Mouse (Mus musculus): Measurements from ENCODE around the gene Lrp1. TPM values are rescaled to one million over a fixed set of nuclear protein-coding genes. Genes with fewer than 3 reads are reported as not detected.

The Lrp1 gene
- polyA plus RNA-seq, 1 experiment from 2014 or later = 95.6 TPM

DNA sequence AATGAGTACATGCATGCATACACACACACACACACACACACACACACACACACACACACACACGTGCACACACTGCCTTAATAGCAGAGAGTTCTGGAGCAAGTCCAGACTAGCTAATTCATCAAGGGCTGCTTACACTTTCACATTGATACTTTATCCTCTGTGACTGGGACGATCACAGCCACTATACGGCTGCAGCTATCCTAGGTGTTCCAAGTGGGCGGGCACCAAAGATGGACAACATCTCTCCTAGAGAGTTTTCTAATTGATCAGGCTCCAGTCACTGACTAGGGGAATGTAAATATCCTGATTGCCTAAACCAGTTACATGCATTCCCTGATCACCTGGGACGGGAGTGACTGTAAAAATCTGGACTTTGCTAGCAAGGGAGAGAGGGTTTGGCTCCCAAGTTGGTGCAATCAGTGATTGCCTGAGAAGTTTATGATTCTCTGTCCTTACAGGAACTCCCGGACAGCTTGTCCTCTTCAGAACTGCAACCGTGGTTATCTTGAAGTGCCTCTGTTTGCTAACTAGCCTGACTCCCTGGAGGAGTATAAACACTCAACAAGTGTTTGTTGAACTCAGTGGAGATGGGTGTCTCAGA is 11.8 kb upstream of the Lrp1 start:
- no peaks in the 10 kb centered on the region for H3K27me3 ChIP-seq (ENCODE audit: control insufficient read depth, insufficient read depth, low read length)
- H3K4me1 ChIP-seq (ENCODE audit: control insufficient read depth, insufficient read depth, low read length) = peaks cover 5% of the 10 kb centered on the region; the same call in 1 of the 2 replicates
- no peak overlapping the region for H3K4me3 ChIP-seq (replicated peaks; ENCODE audit: low read length)
- H3K9me3 ChIP-seq (replicated peaks; ENCODE audit: control insufficient read depth, low read length) = no peaks in the 10 kb centered on the region
- ATAC-seq (ENCODE audit: insufficient read depth, low FRiP score) = no peak
- H3K36me3 ChIP-seq (ENCODE audit: control insufficient read depth, insufficient read depth, low read length) = no peaks in the 10 kb centered on the region
- WGBS = 26% methylated on average over 7 of the region's 7 CpGs
- no peak overlapping the region for H3K9ac ChIP-seq (ENCODE audit: low read length)
- H3K27ac ChIP-seq (ENCODE audit: low read length) = no peak overlapping the region
- no peak overlapping the region for H3K4me2 ChIP-seq (ENCODE audit: low read depth, low read length)

DNA sequence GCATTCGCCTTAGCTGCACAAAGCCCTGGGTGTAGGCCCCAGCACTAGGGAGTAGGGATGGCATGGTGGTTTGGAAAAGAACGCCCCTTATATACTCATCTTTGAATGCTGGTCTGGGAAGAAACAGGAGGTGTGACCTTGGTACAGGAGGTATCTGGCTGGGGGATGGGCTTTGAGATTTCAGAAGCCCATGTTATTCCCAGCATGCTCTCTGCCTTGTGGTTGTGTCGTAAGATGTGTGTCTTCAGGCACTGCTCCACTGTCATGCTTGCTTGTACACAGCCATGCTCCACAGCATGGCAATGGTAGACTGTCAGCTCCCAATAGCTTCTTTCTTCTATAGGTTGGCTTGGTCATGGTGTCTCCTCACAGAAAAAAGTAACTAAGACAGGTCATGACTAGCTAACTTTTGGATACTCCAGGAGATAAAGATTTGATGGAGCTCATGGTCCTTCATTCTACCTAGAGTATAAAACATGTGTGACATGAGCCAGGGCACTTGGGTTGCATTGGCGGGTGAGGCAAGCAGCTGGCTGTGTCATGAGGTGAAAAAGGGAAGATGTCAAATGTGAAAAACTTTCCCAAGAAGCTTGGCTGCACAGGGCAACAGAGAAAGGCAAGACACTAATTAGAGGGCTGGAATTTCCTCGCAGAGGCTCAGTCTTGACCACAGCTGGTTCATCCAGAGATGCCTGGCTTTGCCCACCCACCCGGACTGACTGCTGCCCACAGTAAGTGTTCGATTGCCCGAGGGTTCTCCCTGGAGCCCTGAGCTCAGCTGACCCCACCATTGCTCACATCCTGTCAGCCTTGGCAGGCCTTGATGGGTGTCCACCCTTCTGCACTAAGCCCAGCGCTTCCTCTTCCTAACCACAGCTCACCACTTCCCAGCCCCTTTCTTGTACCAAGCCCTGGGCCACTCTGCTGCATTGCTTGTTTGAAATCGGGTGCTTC is 10.6 kb upstream of the Lrp1 start:
- Histone ChIP-seq H3K36me3 (ENCODE audit: control insufficient read depth, insufficient read depth, low read length) (no peaks in the 10 kb centered on the region), H3K27me3 (ENCODE audit: control insufficient read depth, insufficient read depth, low read length) (no peaks in the 10 kb centered on the region), H3K9me3 (replicated peaks; ENCODE audit: control insufficient read depth, low read length) (peaks cover 2% of the 10 kb centered on the region; the same call in 1 of the 2 replicates), H3K27ac (ENCODE audit: low read length) (no peak overlapping the region), H3K4me1 (ENCODE audit: control insufficient read depth, insufficient read depth, low read length) (peaks cover 5% of the 10 kb centered on the region; the same call in 1 of the 2 replicates), H3K4me2 (ENCODE audit: low read depth, low read length) (no peak overlapping the region), H3K4me3 (replicated peaks; ENCODE audit: low read length) (no peak overlapping the region), H3K9ac (ENCODE audit: low read length) (no peak overlapping the region)
- WGBS = 72% methylated on average over 10 of the region's 10 CpGs
- no peak for ATAC-seq (ENCODE audit: insufficient read depth, low FRiP score)

DNA sequence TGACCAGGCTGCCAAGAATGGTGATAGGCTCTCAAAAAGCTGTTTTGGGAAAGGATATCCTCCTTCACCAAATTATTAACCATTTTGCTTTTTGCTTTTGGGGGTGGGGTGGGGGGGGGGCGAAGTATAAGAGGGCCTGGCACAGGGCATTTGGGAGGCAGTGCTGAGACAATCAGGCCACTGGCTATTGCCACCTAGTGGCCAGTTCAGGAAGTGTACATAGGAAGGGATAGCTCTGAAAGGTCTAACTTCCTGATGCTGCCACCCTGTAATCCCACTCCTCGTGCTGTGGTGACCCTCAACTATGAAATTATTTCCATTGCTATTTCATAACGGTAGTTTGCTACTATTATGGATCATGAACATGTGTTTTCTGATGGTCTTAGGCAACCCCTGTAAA is 5.5 kb upstream of the Lrp1 start:
- H3K27ac ChIP-seq (ENCODE audit: low read length) = no peak overlapping the region
- peaks cover 8% of the 10 kb centered on the region for H3K9me3 ChIP-seq (replicated peaks; ENCODE audit: control insufficient read depth, low read length)
- no peak overlapping the region for H3K4me2 ChIP-seq (ENCODE audit: low read depth, low read length)
- no peaks in the 10 kb centered on the region for H3K36me3 ChIP-seq (ENCODE audit: control insufficient read depth, insufficient read depth, low read length)
- 84% methylated on average over 3 of the region's 3 CpGs for WGBS
- H3K27me3 ChIP-seq (ENCODE audit: control insufficient read depth, insufficient read depth, low read length) = no peaks in the 10 kb centered on the region
- H3K4me1 ChIP-seq (ENCODE audit: control insufficient read depth, insufficient read depth, low read length) = 0 out of 2 replicates have a peak, but pooled peaks cover 4% of the 10 kb centered on the region
- H3K4me3 ChIP-seq (replicated peaks; ENCODE audit: low read length) = no peak overlapping the region
- ATAC-seq (ENCODE audit: insufficient read depth, low FRiP score) = no peak
- H3K9ac ChIP-seq (ENCODE audit: low read length) = no peak overlapping the region

DNA sequence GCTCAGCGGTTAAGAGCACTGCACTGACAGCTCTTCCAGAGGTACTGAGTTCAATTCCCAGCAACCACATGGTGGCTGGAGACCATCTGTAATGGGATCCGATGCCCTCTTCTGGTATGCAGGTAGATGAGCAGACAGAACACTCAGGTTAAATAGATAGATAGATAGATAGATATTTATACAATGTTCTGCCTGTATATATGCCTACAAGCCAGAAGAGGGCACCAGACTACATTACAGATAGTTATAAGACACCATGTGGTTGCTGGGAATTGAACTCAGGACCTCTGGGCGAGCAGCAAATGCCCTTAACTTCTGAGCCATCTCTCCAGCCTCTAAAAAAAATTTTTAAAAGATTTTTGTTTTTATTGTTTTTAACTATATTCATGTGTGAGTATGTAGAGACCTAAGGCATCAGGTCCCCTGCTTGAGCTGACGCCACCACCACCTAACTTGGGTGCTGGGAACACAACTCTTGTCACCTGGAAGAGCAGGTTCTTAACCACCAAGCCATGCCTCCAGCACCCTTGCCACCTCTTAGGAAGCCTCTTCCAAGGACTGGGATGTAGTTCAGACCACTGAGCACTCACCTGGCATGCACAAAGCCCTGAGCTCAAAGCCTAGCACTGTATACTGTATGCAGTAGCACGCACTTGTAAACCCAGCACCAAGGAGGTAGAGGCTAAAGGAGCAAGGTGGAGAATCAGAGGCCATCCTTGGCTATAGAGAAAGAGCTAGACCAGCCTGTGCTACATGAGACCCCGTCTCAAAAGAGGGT is 2.7 kb upstream of the Lrp1 start:
- H3K4me1 ChIP-seq (ENCODE audit: control insufficient read depth, insufficient read depth, low read length) = peaks cover 17% of the 10 kb centered on the region
- H3K9me3 ChIP-seq (replicated peaks; ENCODE audit: control insufficient read depth, low read length) = peaks cover 8% of the 10 kb centered on the region
- H3K9ac ChIP-seq (ENCODE audit: low read length) = no peak overlapping the region
- no peak overlapping the region for H3K27ac ChIP-seq (ENCODE audit: low read length)
- H3K4me3 ChIP-seq (replicated peaks; ENCODE audit: low read length) = no peak overlapping the region
- ATAC-seq (ENCODE audit: insufficient read depth, low FRiP score) = no peak
- H3K36me3 ChIP-seq (ENCODE audit: control insufficient read depth, insufficient read depth, low read length) = no peaks in the 10 kb centered on the region
- H3K4me2 ChIP-seq (ENCODE audit: low read depth, low read length) = no peak overlapping the region
- 91% methylated on average over 6 of the region's 6 CpGs for WGBS
- H3K27me3 ChIP-seq (ENCODE audit: control insufficient read depth, insufficient read depth, low read length) = no peaks in the 10 kb centered on the region

DNA sequence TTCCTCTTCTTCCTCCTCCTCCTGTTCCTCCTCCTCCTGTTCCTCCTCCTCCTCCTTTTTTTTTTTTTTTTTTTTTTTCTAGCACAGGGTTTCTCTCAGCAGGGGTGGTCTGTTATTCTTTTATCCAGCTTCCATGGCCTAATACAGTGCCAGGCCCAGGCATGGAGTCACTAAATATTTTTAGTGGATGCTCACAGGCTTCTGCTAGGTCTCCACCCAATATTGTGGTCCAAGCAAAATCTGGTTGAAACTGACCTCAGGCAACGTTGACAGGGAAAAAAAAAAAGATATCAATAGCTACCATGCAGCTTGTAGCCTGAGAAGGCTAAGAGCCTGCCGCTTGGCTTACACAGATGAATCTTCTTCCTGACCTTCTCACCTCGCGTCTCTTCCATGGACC is 1.7 kb upstream of the Lrp1 start:
- WGBS = 64% methylated on average over 4 of the region's 4 CpGs
- no peak for ATAC-seq (ENCODE audit: insufficient read depth, low FRiP score)
- Histone ChIP-seq H3K4me2 (ENCODE audit: low read depth, low read length) (peak overlapping the region; percentile 96; the same call in 1 of the 2 replicates), H3K27ac (ENCODE audit: low read length) (peak overlapping the region; percentile 100; the same call in 1 of the 2 replicates), H3K9me3 (replicated peaks; ENCODE audit: control insufficient read depth, low read length) (peaks cover 8% of the 10 kb centered on the region), H3K36me3 (ENCODE audit: control insufficient read depth, insufficient read depth, low read length) (no peaks in the 10 kb centered on the region), H3K27me3 (ENCODE audit: control insufficient read depth, insufficient read depth, low read length) (no peaks in the 10 kb centered on the region), H3K9ac (ENCODE audit: low read length) (no peak overlapping the region), H3K4me3 (replicated peaks; ENCODE audit: low read length) (no peak overlapping the region), H3K4me1 (ENCODE audit: control insufficient read depth, insufficient read depth, low read length) (peaks cover 25% of the 10 kb centered on the region)

DNA sequence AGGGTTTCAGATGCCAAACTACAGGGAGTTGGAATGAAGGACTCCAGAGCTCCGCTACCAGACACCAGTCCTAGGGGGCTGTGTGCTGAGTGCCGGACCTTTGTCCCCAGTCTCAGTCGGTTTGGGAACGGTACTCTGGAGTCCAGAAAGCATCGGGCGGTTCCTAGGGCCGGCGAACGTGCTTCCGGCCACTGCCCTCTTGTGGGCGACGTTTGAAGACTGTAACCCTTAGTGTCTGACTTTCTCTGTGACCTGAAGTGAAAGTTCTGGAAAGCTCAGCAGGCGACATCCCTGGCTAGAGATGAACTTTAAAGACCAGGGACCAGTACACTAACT is 1.1 kb upstream of the Lrp1 start:
- no peaks in the 10 kb centered on the region for H3K36me3 ChIP-seq (ENCODE audit: control insufficient read depth, insufficient read depth, low read length)
- WGBS = under 1% methylated on average over 13 of the region's 13 CpGs
- peak overlapping the region; percentile 100 for H3K27ac ChIP-seq (ENCODE audit: low read length)
- ATAC-seq (ENCODE audit: insufficient read depth, low FRiP score) = peak; percentile 27; the same call in 1 of the 2 replicates
- H3K4me2 ChIP-seq (ENCODE audit: low read depth, low read length) = peak overlapping the region; percentile 96
- H3K27me3 ChIP-seq (ENCODE audit: control insufficient read depth, insufficient read depth, low read length) = no peaks in the 10 kb centered on the region
- peaks cover 8% of the 10 kb centered on the region for H3K9me3 ChIP-seq (replicated peaks; ENCODE audit: control insufficient read depth, low read length)
- peak overlapping the region; percentile 86 for H3K9ac ChIP-seq (ENCODE audit: low read length)
- peak overlapping the region; percentile 87 for H3K4me3 ChIP-seq (replicated peaks; ENCODE audit: low read length)
- peaks cover 32% of the 10 kb centered on the region for H3K4me1 ChIP-seq (ENCODE audit: control insufficient read depth, insufficient read depth, low read length)

DNA sequence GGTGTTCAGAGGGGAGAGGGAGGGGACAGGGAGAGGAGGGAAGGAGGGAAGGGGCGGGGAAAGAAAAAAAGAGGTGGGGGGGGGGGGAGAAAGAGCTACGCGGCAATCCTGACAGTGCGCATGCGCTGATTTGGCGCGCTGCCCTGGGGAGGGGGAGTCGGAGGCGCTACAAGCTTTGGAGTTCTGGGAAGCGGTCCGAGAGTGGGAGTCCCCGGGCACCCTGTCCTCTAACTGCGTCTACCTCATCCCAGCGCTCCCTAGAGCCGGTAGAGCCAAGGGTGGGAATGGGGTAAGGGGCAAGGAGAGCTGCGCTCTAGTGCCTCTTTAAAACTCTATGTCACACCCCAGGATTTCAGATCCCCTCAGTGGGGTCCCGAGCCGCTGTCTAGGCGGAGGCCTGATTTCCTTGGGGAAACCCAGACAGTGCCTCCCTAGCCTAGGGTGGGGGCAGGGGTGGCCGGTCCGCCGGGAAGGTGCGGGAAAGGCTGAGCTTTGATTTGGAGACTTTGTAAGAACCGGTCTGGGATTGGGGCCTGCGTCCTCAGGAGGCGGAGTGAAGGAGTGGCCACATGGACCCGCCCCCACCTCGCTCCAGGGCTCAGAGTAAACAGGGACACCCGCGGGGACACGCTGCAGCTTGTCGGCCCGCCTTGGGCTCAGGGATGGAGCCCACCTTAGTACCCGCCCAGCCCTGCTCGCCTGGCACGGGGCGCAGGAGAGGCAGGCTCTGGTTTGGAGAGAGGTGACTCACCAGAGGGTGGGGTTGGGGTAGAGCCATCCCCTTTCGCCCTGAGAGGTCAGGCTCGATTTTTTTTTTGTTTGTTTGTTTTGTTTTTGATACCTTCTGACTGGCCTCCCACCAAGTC is 476 bp upstream of the Lrp1 start:
- H3K4me1 ChIP-seq (ENCODE audit: control insufficient read depth, insufficient read depth, low read length) = peaks cover 37% of the 10 kb centered on the region
- H3K36me3 ChIP-seq (ENCODE audit: control insufficient read depth, insufficient read depth, low read length) = no peaks in the 10 kb centered on the region
- peak overlapping the region; percentile 95 for H3K9ac ChIP-seq (ENCODE audit: low read length)
- H3K27ac ChIP-seq (ENCODE audit: low read length) = peak overlapping the region; percentile 100
- WGBS = under 1% methylated on average over 39 of the region's 39 CpGs
- peak; percentile 90 for ATAC-seq (ENCODE audit: insufficient read depth, low FRiP score)
- H3K4me3 ChIP-seq (replicated peaks; ENCODE audit: low read length) = peak overlapping the region; percentile 87
- H3K27me3 ChIP-seq (ENCODE audit: control insufficient read depth, insufficient read depth, low read length) = no peaks in the 10 kb centered on the region
- peak overlapping the region; percentile 96 for H3K4me2 ChIP-seq (ENCODE audit: low read depth, low read length)
- peaks cover 4% of the 10 kb centered on the region for H3K9me3 ChIP-seq (replicated peaks; ENCODE audit: control insufficient read depth, low read length)

DNA sequence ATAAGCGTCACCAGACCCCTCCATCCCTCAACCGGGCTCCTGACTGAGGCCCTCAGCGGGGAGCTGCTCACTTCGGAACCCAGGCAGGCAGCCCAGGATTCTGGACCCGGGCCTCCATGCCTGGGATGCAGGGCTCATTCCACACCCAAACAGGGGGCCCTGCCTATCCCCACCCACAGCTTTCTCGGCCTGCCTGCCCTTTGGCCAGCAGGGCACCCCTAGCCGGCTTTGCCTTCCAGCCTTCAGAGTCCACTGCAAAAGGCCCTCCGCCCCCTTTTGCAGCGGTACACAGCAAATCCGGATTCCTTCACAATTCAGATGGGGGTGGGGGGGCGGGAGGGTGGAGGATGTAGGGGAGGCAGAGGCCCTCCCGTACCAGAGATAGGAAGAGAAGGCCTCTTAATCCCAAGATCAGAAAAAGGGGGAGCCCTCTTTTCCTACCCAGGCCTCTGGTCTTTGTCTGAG is 975 bp downstream of the Lrp1 start:
- peak overlapping the region; percentile 96 for H3K4me2 ChIP-seq (ENCODE audit: low read depth, low read length)
- H3K9me3 ChIP-seq (replicated peaks; ENCODE audit: control insufficient read depth, low read length) = no peaks in the 10 kb centered on the region
- H3K4me1 ChIP-seq (ENCODE audit: control insufficient read depth, insufficient read depth, low read length) = peaks cover 52% of the 10 kb centered on the region
- H3K9ac ChIP-seq (ENCODE audit: low read length) = peak overlapping the region; percentile 95
- WGBS = 6% methylated on average over 12 of the region's 12 CpGs
- peak overlapping the region; percentile 95 for H3K27ac ChIP-seq (ENCODE audit: low read length)
- peak overlapping the region; percentile 87 for H3K4me3 ChIP-seq (replicated peaks; ENCODE audit: low read length)
- H3K36me3 ChIP-seq (ENCODE audit: control insufficient read depth, insufficient read depth, low read length) = no peaks in the 10 kb centered on the region
- no peak for ATAC-seq (ENCODE audit: insufficient read depth, low FRiP score)
- no peaks in the 10 kb centered on the region for H3K27me3 ChIP-seq (ENCODE audit: control insufficient read depth, insufficient read depth, low read length)
